Mouse (Mus musculus) embryonic facial prominence, embryonic 12.5 days (tissue): ENCODE measurements around the gene Sec22a. TPM values are rescaled to one million over a fixed set of nuclear protein-coding genes. Genes with fewer than 3 reads are reported as not detected.

Source experiments
- ATAC-seq: fragments of 200-750 bp; cut with Nextera tagmentation; 2 replicates; pipeline ENCODE4 v1.8.0; 2017; ENCODE audit not compliant: insufficient number of reproducible peaks, insufficient read depth, low FRiP score, low TSS enrichment
- H3K27ac ChIP-seq: fragments of 300-500 bp; sonication (generic); 2 replicates; pipeline ENCODE4 v1.5.1; 2016; ENCODE audit warnings: mild to moderate bottlenecking
- H3K27me3 ChIP-seq: fragments of 300-500 bp; sonication (generic); 2 replicates; pipeline ENCODE4 v1.6.1; 2016; ENCODE audit warnings: mild to moderate bottlenecking, moderate library complexity
- H3K36me3 ChIP-seq: fragments of 300-500 bp; sonication (generic); 2 replicates; pipeline ENCODE4 v1.6.1; 2016; ENCODE audit warnings: mild to moderate bottlenecking
- H3K4me1 ChIP-seq: fragments of 300-500 bp; sonication (generic); 2 replicates; pipeline ENCODE4 v1.6.1; 2016
- H3K4me2 ChIP-seq: fragments of 300-500 bp; sonication (generic); replicated peaks from 2 replicates; pipeline ENCODE4 v1.6.1; 2016; ENCODE audit warnings: mild to moderate bottlenecking, moderate library complexity
- H3K4me3 ChIP-seq: fragments of 300-500 bp; sonication (generic); 2 replicates; pipeline ENCODE4 v1.5.1; 2016; ENCODE audit warnings: mild to moderate bottlenecking
- H3K9ac ChIP-seq: fragments of 300-500 bp; sonication (generic); 2 replicates; pipeline ENCODE4 v1.6.1; 2016; ENCODE audit warnings: mild to moderate bottlenecking, moderate library complexity
- H3K9me3 ChIP-seq: fragments of 300-500 bp; sonication (generic); 2 replicates; pipeline ENCODE4 v1.6.1; 2016; ENCODE audit warnings: mild to moderate bottlenecking, moderate library complexity
- WGBS: fragments of 180-500 bp; shearing (Covaris S2); methylation state at CpG from one replicate; pipeline ENCODE4 v1.1.7; 2016; 5-methylcytosine and 5-hydroxymethylcytosine counted together
- polyA plus RNA-seq: library from polyadenylated mRNA; unstranded; fragments of >200 nt; fragmentation: Nextera tagmentation; extraction: Ambion mirVana; gene quantifications from 2 replicates; pipeline ENCODE4 v1.2.1, GENCODE M21; 2016

Sec22a gene
- polyA plus RNA-seq, 1 experiment from 2014 or later = 44.1 TPM

DNA sequence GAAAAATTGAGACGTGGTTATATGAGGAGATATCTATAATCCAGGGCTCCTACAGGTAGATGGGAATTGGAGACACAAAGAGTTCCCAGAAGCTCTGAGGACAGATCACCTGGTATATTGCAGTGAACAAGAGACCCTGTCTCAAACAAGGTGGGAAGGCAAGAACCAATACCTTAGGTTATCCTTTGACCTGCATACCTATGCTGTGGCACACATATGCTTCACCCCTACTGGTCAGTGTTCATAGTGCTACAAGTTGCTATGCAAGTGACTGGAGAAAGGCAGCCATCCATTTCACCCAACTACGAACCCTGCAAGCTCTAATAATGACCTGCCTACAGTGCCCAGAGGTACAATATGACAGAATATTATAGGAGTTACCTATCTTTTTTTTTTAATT lies 1.5 kb downstream of the Sec22a start:
- Histone ChIP-seq H3K4me3 (no peak overlapping the region), H3K9ac (no peak overlapping the region), H3K9me3 (no peaks in the 10 kb centered on the region), H3K4me2 (no peak overlapping the region), H3K4me1 (peaks cover 5% of the 10 kb centered on the region; the same call in 1 of the 2 replicates), H3K27me3 (no peaks in the 10 kb centered on the region), H3K27ac (no peak overlapping the region), H3K36me3 (no peaks in the 10 kb centered on the region)
- WGBS = 89% methylated on average over 2 of the region's 2 CpGs
- no peak for ATAC-seq

DNA sequence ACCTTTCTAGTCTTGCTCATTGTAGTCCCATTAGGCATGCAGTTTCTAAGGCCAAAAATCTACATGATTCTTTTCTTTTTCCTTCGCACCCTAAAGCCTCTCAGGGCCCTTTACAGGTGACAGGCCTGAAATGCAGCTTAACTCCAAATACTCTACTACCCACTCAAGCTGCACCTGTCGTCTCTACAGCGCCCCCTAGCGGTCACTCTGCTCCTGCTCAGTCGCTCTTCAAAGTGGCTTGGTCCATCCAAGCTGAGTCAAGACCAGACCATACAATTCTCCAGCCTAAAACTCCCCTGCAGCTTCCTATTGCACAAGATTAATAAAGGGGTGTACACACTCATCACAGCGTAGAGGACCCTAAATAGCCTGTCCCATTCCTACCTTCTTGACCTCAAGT lies 3.1 kb downstream of the Sec22a start:
- ATAC-seq = no peak
- WGBS = 26% methylated on average over 6 of the region's 6 CpGs
- Histone ChIP-seq H3K4me3 (no peak overlapping the region), H3K27ac (no peak overlapping the region), H3K27me3 (no peaks in the 10 kb centered on the region), H3K9ac (no peak overlapping the region), H3K36me3 (no peaks in the 10 kb centered on the region), H3K4me2 (no peak overlapping the region), H3K9me3 (no peaks in the 10 kb centered on the region), H3K4me1 (peaks cover 5% of the 10 kb centered on the region; the same call in 1 of the 2 replicates)

DNA sequence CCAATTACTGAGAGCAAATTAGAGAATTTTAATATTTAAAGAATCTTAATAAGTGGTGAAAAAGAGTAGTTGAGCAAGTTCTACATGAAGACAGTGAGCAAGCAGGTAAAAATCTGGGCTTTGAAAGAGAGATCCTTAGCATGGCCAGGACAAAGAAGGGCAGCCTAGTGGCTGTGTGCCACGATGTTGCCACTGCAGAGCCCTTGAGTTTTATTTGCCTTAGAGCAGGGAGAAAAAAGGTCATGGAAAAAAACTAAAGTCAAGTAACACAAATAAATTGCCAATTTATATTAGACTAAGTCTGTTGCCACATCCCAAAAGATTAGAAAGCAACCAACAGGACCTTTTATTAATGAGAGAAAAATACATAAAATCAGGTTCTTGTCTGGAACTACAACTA lies 6.3 kb downstream of the Sec22a start:
- no peak for ATAC-seq
- Histone ChIP-seq H3K9me3 (no peaks in the 10 kb centered on the region), H3K4me3 (no peak overlapping the region), H3K27me3 (no peaks in the 10 kb centered on the region), H3K36me3 (0 out of 2 replicates have a peak, but pooled peaks cover 3% of the 10 kb centered on the region), H3K9ac (no peak overlapping the region), H3K4me1 (no peaks in the 10 kb centered on the region), H3K4me2 (no peak overlapping the region), H3K27ac (no peak overlapping the region)
- WGBS = 90% methylated on average over 1 of the region's 1 CpGs

DNA sequence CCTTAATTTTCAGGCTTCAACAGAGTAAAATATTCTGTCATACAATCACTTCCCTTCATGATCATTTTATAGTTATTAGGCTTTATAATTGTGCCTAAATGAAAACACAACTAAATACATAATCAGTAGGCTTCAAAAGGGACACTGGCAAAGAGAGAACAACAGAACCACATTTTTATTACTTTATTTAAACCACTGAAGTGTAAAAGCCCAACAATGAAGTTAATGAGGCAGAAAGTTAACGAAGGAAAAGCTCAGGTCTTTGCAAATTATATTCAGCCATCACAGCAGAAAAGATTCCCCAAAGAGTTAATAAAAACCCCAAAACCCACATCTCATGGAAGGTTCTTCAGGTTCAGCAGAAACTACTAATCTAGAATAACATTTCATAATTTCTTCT lies 33.3 kb downstream of the Sec22a start:
- H3K4me2 ChIP-seq = no peak overlapping the region
- no peak overlapping the region for H3K4me3 ChIP-seq
- ATAC-seq = no peak
- H3K27me3 ChIP-seq = no peaks in the 10 kb centered on the region
- 0 out of 2 replicates have a peak, but pooled peaks cover 5% of the 10 kb centered on the region for H3K36me3 ChIP-seq
- H3K9me3 ChIP-seq = no peaks in the 10 kb centered on the region
- no peaks in the 10 kb centered on the region for H3K4me1 ChIP-seq
- H3K27ac ChIP-seq = no peak overlapping the region
- WGBS = 73% methylated on average over 1 of the region's 1 CpGs
- no peak overlapping the region for H3K9ac ChIP-seq

DNA sequence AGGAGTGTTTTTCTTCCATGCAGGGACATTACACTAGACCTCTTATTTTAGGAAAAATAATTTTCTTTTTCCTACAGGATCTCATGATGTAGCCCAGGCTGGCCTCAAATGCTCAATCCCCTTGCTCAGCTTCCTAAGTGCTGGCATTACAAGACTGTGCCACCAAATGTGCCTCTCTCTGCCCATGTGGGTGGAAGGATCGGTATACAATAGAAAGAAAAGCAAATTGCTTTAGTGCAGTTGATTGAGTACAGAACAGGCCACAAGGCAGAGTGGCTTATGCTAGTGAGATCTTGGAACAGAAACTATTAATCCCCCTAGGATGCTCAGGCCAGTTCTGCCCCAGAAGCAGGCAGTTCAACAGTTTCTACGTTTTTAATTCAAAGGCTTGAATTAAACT lies 43.9 kb downstream of the Sec22a start:
- no peaks in the 10 kb centered on the region for H3K27me3 ChIP-seq
- no peaks in the 10 kb centered on the region for H3K4me1 ChIP-seq
- no peak overlapping the region for H3K27ac ChIP-seq
- WGBS = 87% methylated on average over 2 of the region's 2 CpGs
- no peaks in the 10 kb centered on the region for H3K36me3 ChIP-seq
- no peak overlapping the region for H3K9ac ChIP-seq
- no peaks in the 10 kb centered on the region for H3K9me3 ChIP-seq
- no peak overlapping the region for H3K4me3 ChIP-seq
- no peak for ATAC-seq
- H3K4me2 ChIP-seq = no peak overlapping the region

DNA sequence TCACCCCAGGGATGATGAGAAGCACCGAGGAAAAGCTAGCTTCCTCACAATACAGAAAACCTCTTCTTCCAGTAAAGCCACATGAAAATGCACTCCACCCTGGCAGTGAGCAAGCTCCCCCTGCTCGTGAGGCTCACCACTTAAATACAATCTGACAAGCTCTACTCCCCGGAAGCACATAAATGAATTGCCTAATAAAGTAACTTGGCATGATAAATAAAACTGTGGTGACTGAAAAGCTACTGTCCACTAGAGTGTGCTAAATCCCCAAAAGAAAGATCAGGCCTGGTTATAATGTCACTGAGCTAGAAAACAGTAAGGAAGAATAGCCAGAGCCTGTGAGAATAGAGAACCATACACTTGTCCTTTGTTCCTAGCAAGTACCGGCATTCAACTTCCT lies 44.4 kb downstream of the Sec22a start:
- no peaks in the 10 kb centered on the region for H3K36me3 ChIP-seq
- H3K27me3 ChIP-seq = no peaks in the 10 kb centered on the region
- no peaks in the 10 kb centered on the region for H3K4me1 ChIP-seq
- no peaks in the 10 kb centered on the region for H3K9me3 ChIP-seq
- no peak for ATAC-seq
- 46% methylated on average over 4 of the region's 4 CpGs for WGBS
- H3K4me2 ChIP-seq = no peak overlapping the region
- no peak overlapping the region for H3K4me3 ChIP-seq
- H3K9ac ChIP-seq = no peak overlapping the region
- H3K27ac ChIP-seq = no peak overlapping the region

DNA sequence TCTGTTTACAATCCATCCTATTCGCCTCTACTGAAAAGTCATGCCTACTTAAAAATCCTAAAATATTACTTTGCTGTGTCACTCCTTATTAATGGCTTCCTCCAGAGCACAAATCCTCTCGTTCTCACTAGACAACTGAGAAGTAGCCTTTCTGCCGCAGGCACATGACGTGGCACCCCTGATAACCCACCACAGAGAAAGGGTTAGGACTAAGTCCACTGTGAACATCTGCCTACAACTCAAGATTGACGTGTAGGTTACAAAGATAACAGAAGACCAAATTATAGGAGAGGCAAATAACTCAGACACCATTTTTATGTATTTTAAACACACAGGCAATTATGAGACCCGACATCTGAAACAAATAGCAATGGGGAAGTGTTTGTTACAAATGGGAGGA lies 45.3 kb downstream of the Sec22a start:
- no peak overlapping the region for H3K4me2 ChIP-seq
- H3K27ac ChIP-seq = no peak overlapping the region
- no peaks in the 10 kb centered on the region for H3K4me1 ChIP-seq
- no peaks in the 10 kb centered on the region for H3K27me3 ChIP-seq
- 75% methylated on average over 6 of the region's 6 CpGs for WGBS
- ATAC-seq = no peak
- H3K9me3 ChIP-seq = no peaks in the 10 kb centered on the region
- H3K4me3 ChIP-seq = no peak overlapping the region
- no peak overlapping the region for H3K9ac ChIP-seq
- peaks cover 6% of the 10 kb centered on the region; the same call in 1 of the 2 replicates for H3K36me3 ChIP-seq

DNA sequence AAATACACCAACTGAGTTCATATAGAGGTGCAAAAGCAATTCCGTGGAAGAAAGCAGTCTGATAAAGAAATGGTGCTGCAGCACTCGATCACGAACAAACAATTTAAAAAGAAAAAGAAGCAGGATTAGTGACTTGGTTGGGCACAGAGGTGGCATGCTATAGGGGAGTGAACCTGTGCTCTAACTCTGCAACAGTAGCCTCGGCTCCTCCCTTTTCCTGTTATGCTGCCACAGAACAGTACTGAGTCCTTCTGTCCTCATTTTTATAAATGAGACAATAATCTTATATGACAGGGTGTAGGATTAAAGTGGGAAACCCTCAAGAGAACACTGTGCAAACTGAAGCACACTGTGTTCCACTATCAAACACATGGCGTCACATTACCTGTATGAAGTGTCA lies 46.3 kb downstream of the Sec22a start:
- Histone ChIP-seq H3K9me3 (no peaks in the 10 kb centered on the region), H3K4me3 (no peak overlapping the region), H3K36me3 (peaks cover 10% of the 10 kb centered on the region; the same call in 1 of the 2 replicates), H3K4me2 (no peak overlapping the region), H3K27me3 (no peaks in the 10 kb centered on the region), H3K27ac (no peak overlapping the region), H3K9ac (no peak overlapping the region), H3K4me1 (no peaks in the 10 kb centered on the region)
- ATAC-seq = no peak
- 66% methylated on average over 5 of the region's 5 CpGs for WGBS

DNA sequence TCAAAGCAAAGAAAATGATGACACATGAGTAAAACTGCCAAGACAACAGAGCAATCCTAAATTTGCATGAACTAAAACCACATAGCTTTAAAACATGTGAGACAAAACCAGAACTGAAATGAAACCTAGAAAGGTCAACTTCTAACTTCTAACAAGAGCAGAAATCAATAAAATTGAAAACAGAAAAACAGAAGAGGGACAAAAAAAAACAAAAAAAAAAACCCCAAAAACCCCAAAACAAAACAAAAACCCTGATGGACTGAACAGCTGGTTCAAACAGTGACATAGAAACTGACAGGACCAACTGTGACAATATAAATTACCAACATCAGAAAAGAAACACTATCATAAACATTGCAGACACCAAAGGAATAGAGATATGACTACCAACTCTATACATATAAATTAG lies 46.9 kb downstream of the Sec22a start:
- peaks cover 10% of the 10 kb centered on the region; the same call in 1 of the 2 replicates for H3K36me3 ChIP-seq
- H3K4me2 ChIP-seq = no peak overlapping the region
- no peak overlapping the region for H3K27ac ChIP-seq
- H3K4me1 ChIP-seq = no peaks in the 10 kb centered on the region
- no peaks in the 10 kb centered on the region for H3K9me3 ChIP-seq
- H3K4me3 ChIP-seq = no peak overlapping the region
- ATAC-seq = no peak
- H3K9ac ChIP-seq = no peak overlapping the region
- no peaks in the 10 kb centered on the region for H3K27me3 ChIP-seq

DNA sequence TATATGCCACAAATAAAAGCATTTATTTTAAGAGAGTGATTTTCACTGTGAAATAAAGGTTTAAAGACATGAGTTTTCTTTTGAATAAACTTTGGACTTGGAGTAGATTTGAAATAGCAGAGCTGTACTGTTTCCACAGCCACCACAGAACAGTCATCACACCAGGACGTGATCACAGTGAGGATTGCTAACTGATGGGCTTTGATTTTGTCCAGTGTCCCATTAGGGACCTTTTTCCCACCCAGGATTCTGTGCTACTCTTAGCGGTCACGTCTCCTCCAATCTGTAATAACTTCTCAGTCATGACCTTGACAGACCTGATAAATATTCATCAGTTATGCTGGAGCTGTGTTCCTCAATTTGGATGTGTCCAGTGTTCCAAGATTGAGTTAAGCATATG lies 48.2 kb downstream of the Sec22a start:
- Histone ChIP-seq H3K9ac (no peak overlapping the region), H3K27me3 (no peaks in the 10 kb centered on the region), H3K4me2 (no peak overlapping the region), H3K9me3 (no peaks in the 10 kb centered on the region), H3K36me3 (peaks cover 10% of the 10 kb centered on the region; the same call in 1 of the 2 replicates), H3K27ac (no peak overlapping the region), H3K4me3 (no peak overlapping the region), H3K4me1 (no peaks in the 10 kb centered on the region)
- ATAC-seq = no peak
- WGBS = 76% methylated on average over 3 of the region's 3 CpGs

DNA sequence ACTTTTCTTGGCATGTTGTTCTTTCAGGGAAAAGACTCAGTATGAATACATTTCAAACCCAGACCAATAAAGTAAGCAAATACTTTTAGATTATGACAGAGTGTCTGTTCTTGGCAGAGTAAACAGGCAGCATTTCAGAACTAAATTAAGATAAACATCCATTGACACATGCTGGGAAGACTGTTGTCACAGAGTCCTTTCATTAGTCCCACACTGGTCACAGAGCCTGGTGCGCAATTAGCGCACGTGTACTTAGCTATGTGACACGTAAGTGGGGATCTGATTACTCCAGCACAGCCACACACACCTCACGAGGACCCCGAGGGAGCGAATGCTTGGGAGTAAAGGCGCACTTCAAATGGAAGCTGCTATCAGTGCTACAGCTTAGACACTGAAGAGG lies 52.1 kb downstream of the Sec22a start:
- no peak for ATAC-seq
- H3K4me3 ChIP-seq = no peak overlapping the region
- H3K36me3 ChIP-seq = peaks cover 10% of the 10 kb centered on the region; the same call in 1 of the 2 replicates
- H3K4me1 ChIP-seq = no peaks in the 10 kb centered on the region
- no peaks in the 10 kb centered on the region for H3K27me3 ChIP-seq
- H3K27ac ChIP-seq = no peak overlapping the region
- H3K9ac ChIP-seq = no peak overlapping the region
- H3K9me3 ChIP-seq = no peaks in the 10 kb centered on the region
- WGBS = 46% methylated on average over 8 of the region's 8 CpGs
- no peak overlapping the region for H3K4me2 ChIP-seq

DNA sequence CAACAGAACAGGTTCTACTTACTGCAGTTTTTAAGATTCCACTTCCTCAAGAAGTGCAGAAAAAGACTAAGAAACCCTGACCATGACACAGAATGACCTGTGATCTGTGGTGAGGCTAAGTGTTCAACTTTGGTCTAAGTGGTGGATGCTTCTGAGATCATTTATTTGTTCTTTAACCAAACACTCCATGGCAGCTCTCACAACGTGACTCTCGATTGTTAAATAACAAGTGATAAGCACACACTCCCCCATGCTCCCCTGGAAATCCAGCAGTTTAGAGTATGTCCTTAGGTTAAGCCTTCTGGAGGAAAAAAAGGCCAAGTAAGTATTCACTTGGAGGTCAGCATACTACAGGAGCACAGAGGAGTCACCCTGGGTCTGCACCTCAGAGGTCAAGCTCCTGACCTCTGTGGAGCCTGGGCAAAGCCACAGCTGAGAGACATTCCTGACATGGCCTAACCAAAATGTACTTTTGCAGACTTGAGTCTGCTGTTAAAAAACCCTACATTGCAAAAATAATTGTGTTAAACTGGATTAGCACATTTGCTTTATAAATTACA lies 53.1 kb downstream of the Sec22a start:
- Histone ChIP-seq H3K9ac (no peak overlapping the region), H3K4me1 (no peaks in the 10 kb centered on the region), H3K27ac (no peak overlapping the region), H3K4me3 (no peak overlapping the region), H3K4me2 (no peak overlapping the region), H3K9me3 (no peaks in the 10 kb centered on the region), H3K27me3 (no peaks in the 10 kb centered on the region), H3K36me3 (peaks cover 10% of the 10 kb centered on the region; the same call in 1 of the 2 replicates)
- WGBS = 47% methylated on average over 2 of the region's 2 CpGs
- ATAC-seq = no peak

DNA sequence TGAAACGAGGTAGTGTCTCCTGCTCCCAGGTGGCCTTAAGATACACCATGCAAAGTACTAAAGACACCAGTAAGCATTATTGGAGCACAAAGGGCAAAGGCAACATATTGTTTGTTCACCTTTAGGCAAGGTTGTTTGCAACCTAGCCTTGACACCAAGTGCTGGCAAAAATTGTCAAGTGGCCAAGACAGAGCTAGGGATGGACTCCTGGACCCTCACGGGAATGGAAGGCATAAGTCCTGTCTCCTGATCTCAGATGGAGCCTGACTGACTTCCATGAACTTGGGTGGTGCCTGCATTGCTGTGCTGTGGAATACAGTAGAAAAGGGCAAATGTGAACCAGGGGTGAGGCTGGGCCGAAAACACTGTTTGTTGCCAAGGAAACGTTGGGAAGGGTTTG lies 54.1 kb downstream of the Sec22a start:
- Histone ChIP-seq H3K9ac (no peak overlapping the region), H3K27ac (no peak overlapping the region), H3K4me1 (no peaks in the 10 kb centered on the region), H3K4me3 (no peak overlapping the region), H3K4me2 (no peak overlapping the region), H3K9me3 (no peaks in the 10 kb centered on the region), H3K36me3 (peaks cover 13% of the 10 kb centered on the region; the same call in 1 of the 2 replicates), H3K27me3 (no peaks in the 10 kb centered on the region)
- WGBS = 87% methylated on average over 4 of the region's 4 CpGs
- ATAC-seq = no peak
